Mouse (Mus musculus) fibroblast of lung, adult 2 months (primary cell): ENCODE results near the gene Zhx3.

ENCODE experiments used
- DNase-seq: peaks from one replicate; pipeline ENCODE4 v3.0.0-alpha.2; 2011; ENCODE audit warnings: low read depth

Gene Zhx3

GRCm38 (mm10) chr2:160760433-160761184, 112.2 kb downstream of the Zhx3 start:
- no peak for DNase-seq

GRCm38 (mm10) chr2:160756583-160757203, 116.1 kb downstream of the Zhx3 start:
- DNase-seq: no peak

- DNase-seq: no peak
Observed at GRCm38 (mm10) chr2:160747075-160747474, 125.7 kb downstream of the Zhx3 start.

- no peak for DNase-seq
Observed at GRCm38 (mm10) chr2:160746637-160747036, 126.2 kb downstream of the Zhx3 start.

GRCm38 (mm10) chr2:160745497-160745896, 127.3 kb downstream of the Zhx3 start:
- DNase-seq: no peak

GRCm38 (mm10) chr2:160744823-160745210, 128.0 kb downstream of the Zhx3 start:
- no peak for DNase-seq

- DNase-seq: peak; percentile 46
Observed at GRCm38 (mm10) chr2:160744040-160744822, 128.6 kb downstream of the Zhx3 start.

- DNase-seq: no peak
Observed at GRCm38 (mm10) chr2:160742161-160742609, 130.6 kb downstream of the Zhx3 start.

GRCm38 (mm10) chr2:160741580-160741979, 131.2 kb downstream of the Zhx3 start:
- DNase-seq: no peak

- DNase-seq: no peak
Observed at GRCm38 (mm10) chr2:160740521-160741156, 132.2 kb downstream of the Zhx3 start.

GRCm38 (mm10) chr2:160739647-160740356, 133.0 kb downstream of the Zhx3 start:
- no peak for DNase-seq

- no peak for DNase-seq
Observed at GRCm38 (mm10) chr2:160738354-160738753, 134.4 kb downstream of the Zhx3 start.

GRCm38 (mm10) chr2:160736466-160736865, 136.3 kb downstream of the Zhx3 start:
- DNase-seq: no peak

GRCm38 (mm10) chr2:160735706-160736310, 137.0 kb downstream of the Zhx3 start:
- DNase-seq: no peak

GRCm38 (mm10) chr2:160734331-160734730, 138.5 kb downstream of the Zhx3 start:
- DNase-seq: no peak

GRCm38 (mm10) chr2:160733131-160733531, 139.7 kb downstream of the Zhx3 start:
- no peak for DNase-seq

- DNase-seq: no peak
Observed at GRCm38 (mm10) chr2:160732420-160732995, 140.3 kb downstream of the Zhx3 start.

GRCm38 (mm10) chr2:160731839-160732261, 140.9 kb downstream of the Zhx3 start:
- no peak for DNase-seq

- DNase-seq: peak; percentile 54
Observed at GRCm38 (mm10) chr2:160731117-160731838, 141.5 kb downstream of the Zhx3 start, which contains the start of gene Plcg1. Plcg1 (plus strand) TSS chr2:160731300.

- no peak for DNase-seq
Observed at GRCm38 (mm10) chr2:160730797-160731116, 142.0 kb downstream of the Zhx3 start.
